Mouse (Mus musculus) heart, embryonic 15.5 days (tissue): ENCODE results near the gene Spryd4. TPM values are rescaled to one million over a fixed set of nuclear protein-coding genes. Genes with fewer than 3 reads are reported as not detected.
"Not testable (repeated sequence)": the region's sequence is repeated elsewhere in the genome, so short reads cannot be mapped to it uniquely, and the experiment has no call there.

Experiments used
- ATAC-seq: fragments of 200-750 bp; cut with Nextera tagmentation; replicated peaks from 2 replicates; pipeline ENCODE4 v1.8.0; 2017; ENCODE audit warnings: low read depth, moderate TSS enrichment; ENCODE audit not compliant: insufficient number of reproducible peaks, insufficient read depth, low FRiP score
- H3K27ac ChIP-seq: fragments of 300-500 bp; sonication (generic); 2 replicates; pipeline ENCODE4 v1.5.1; 2015; ENCODE audit warnings: mild to moderate bottlenecking, inconsistent platforms
- H3K27me3 ChIP-seq: fragments of 300-500 bp; sonication (generic); 2 replicates; pipeline ENCODE4 v1.6.1; 2015; ENCODE audit warnings: inconsistent platforms
- H3K36me3 ChIP-seq: fragments of 300-500 bp; sonication (generic); 2 replicates; pipeline ENCODE4 v1.6.1; 2015; ENCODE audit warnings: mild to moderate bottlenecking, inconsistent platforms
- H3K4me1 ChIP-seq: fragments of 300-500 bp; sonication (generic); replicated peaks from 2 replicates; pipeline ENCODE4 v1.6.1; 2015; ENCODE audit warnings: inconsistent platforms
- H3K4me2 ChIP-seq: fragments of 300-500 bp; sonication (generic); 2 replicates; pipeline ENCODE4 v1.6.1; 2015; ENCODE audit warnings: inconsistent platforms, mild to moderate bottlenecking, moderate library complexity
- H3K4me3 ChIP-seq: fragments of 300-500 bp; sonication (generic); 2 replicates; pipeline ENCODE4 v1.5.1; 2015; ENCODE audit warnings: mild to moderate bottlenecking, inconsistent platforms
- H3K9ac ChIP-seq: fragments of 300-500 bp; sonication (generic); 2 replicates; pipeline ENCODE4 v1.6.1; 2015; ENCODE audit warnings: mild to moderate bottlenecking, inconsistent platforms
- H3K9me3 ChIP-seq: fragments of 300-500 bp; sonication (generic); replicated peaks from 2 replicates; pipeline ENCODE4 v1.6.1; 2016; ENCODE audit warnings: inconsistent platforms
- WGBS: fragments of 180-500 bp; shearing (Covaris S2); methylation state at CpG from one replicate; pipeline ENCODE4 v1.1.7; 2015; ENCODE audit warnings: mixed read lengths; 5-methylcytosine and 5-hydroxymethylcytosine counted together
- polyA plus RNA-seq: library from polyadenylated mRNA; unstranded; fragments of >200 nt; fragmentation: Nextera tagmentation; extraction: Ambion mirVana; gene quantifications from 2 replicates; pipeline ENCODE4 v1.2.1, GENCODE M21; 2015

Gene Spryd4
- polyA plus RNA-seq: 37.9 and 38.6 TPM in 2 replicates

GRCm38 (mm10) chr10:128211390-128212108 lies at the start of gene Spryd4:
Gene Spryd4 (minus strand): TSS chr10:128211807.
- no peaks in the 10 kb centered on the region for H3K9me3 ChIP-seq
- H3K4me2 ChIP-seq: peak within 1 kb of the TSS; percentile 93
- under 1% methylated on average over 30 of the region's 30 CpGs for WGBS
- H3K27ac ChIP-seq: peak within 1 kb of the TSS; percentile 69
- no peaks in the 10 kb centered on the region for H3K36me3 ChIP-seq
- H3K4me3 ChIP-seq: peak within 1 kb of the TSS; percentile 76
- ATAC-seq: peak; percentile 91
- H3K9ac ChIP-seq: peak within 1 kb of the TSS; percentile 74
- peaks cover 16% of the 10 kb centered on the region for H3K4me1 ChIP-seq
- H3K27me3 ChIP-seq: peaks cover 3% of the 10 kb centered on the region; the same call in 1 of the 2 replicates

DNA sequence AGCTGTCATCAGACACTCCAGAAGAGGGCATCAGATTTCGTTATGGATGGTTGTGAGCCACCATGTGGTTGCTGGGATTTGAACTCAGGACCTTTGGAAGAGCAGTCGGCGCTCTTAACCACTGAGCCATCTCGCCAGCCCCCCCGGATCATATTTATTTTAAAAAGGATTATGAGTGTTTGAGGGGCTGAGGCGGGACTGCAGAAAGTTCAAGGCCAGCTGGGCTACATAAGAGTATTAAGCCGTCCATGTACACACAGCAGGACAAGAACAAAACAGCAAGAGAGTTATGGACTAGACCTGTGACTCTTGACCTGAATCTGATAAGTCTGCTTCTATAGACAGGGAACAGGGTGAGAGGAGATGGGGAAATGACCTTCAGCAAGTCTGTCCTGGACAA lies 48.8 kb upstream of the Spryd4 start:
- not testable (repeated sequence) for H3K9ac ChIP-seq, H3K4me3 ChIP-seq, H3K27ac ChIP-seq, H3K9me3 ChIP-seq, H3K36me3 ChIP-seq, H3K27me3 ChIP-seq, H3K4me2 ChIP-seq, ATAC-seq, H3K4me1 ChIP-seq
- 80% methylated on average over 7 of the region's 7 CpGs for WGBS

GRCm38 (mm10) chr10:128259946-128260345 lies 48.3 kb upstream of the Spryd4 start:
- H3K27me3 ChIP-seq: no peaks in the 10 kb centered on the region
- WGBS: 81% methylated on average over 5 of the region's 5 CpGs
- H3K27ac ChIP-seq: no peak overlapping the region
- no peaks in the 10 kb centered on the region for H3K4me1 ChIP-seq
- H3K9ac ChIP-seq: no peak overlapping the region
- H3K4me3 ChIP-seq: no peak overlapping the region
- no peak overlapping the region for H3K4me2 ChIP-seq
- no peaks in the 10 kb centered on the region for H3K36me3 ChIP-seq
- no peak for ATAC-seq
- H3K9me3 ChIP-seq: no peaks in the 10 kb centered on the region

- no peaks in the 10 kb centered on the region for H3K9me3 ChIP-seq
These were observed 47.3 kb upstream of the Spryd4 start for GRCm38 (mm10) chr10:128258953-128259352.

DNA sequence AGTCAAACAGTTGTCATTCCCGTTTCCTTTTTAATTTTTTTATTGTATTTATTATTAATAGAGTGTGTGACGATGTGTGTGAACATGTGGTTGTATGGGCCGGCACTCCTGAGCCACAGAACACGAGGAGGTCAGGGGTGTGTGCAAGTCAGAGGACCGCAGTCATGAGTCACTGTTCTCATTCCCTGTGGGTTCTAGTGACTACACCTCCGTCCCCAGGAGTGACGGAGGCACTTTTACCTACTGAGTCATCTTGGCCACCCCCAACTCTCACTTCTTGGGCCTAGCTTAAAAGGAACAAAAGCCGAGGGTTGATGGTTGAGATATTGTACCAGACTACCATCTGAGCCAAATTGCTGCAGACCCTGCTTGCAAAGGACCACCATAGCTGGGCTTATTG lies 44.7 kb upstream of the Spryd4 start:
- WGBS: 85% methylated on average over 8 of the region's 8 CpGs
- Histone ChIP-seq H3K4me3 (no peak overlapping the region), H3K36me3 (peaks cover 15% of the 10 kb centered on the region), H3K27me3 (no peaks in the 10 kb centered on the region), H3K4me1 (no peaks in the 10 kb centered on the region), H3K9ac (no peak overlapping the region), H3K9me3 (no peaks in the 10 kb centered on the region), H3K4me2 (no peak overlapping the region), H3K27ac (no peak overlapping the region)
- no peak for ATAC-seq

More at GRCm38 (mm10) chr10:128258953-128259352, 47.3 kb upstream of the Spryd4 start:
- Histone ChIP-seq H3K27me3 (no peaks in the 10 kb centered on the region), H3K4me3 (no peak overlapping the region), H3K9ac (no peak overlapping the region), H3K27ac (no peak overlapping the region; the same call in 1 of the 2 replicates), H3K36me3 (no peaks in the 10 kb centered on the region), H3K4me1 (no peaks in the 10 kb centered on the region), H3K4me2 (no peak overlapping the region)
- peak; percentile 47; the same call in 1 of the 2 replicates for ATAC-seq
- WGBS: 68% methylated on average over 4 of the region's 4 CpGs

DNA sequence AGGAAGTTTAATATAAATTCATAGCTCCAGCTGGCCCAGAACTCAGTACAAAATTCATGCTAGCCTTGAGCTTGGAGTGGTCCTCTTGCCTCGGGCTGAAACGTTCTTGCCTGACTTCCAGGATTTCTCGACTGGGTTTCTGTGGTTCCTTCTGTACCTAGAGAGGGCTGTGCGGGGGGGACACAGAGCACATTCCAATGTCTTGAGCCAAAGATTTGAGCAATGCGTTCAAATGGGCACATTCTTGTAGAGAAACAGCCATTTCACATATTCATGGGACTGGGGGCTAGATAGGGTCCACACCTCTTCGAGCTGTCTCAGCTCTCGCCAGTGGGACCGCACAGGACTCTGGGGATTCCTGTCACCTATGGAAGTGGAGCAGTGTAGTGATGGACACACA lies 44.3 kb upstream of the Spryd4 start:
- Histone ChIP-seq H3K4me1 (no peaks in the 10 kb centered on the region), H3K4me2 (no peak overlapping the region), H3K36me3 (peaks cover 19% of the 10 kb centered on the region), H3K27me3 (no peaks in the 10 kb centered on the region), H3K27ac (no peak overlapping the region), H3K9me3 (no peaks in the 10 kb centered on the region), H3K4me3 (no peak overlapping the region), H3K9ac (no peak overlapping the region)
- ATAC-seq: no peak
- WGBS: 86% methylated on average over 8 of the region's 8 CpGs

- WGBS: 79% methylated on average over 4 of the region's 4 CpGs
- Histone ChIP-seq H3K4me3 (no peak within 1 kb of the TSS), H3K9ac (no peak within 1 kb of the TSS), H3K9me3 (no peaks in the 10 kb centered on the region), H3K4me1 (no peaks in the 10 kb centered on the region), H3K36me3 (peaks cover 39% of the 10 kb centered on the region), H3K27me3 (no peaks in the 10 kb centered on the region), H3K4me2 (no peak within 1 kb of the TSS), H3K27ac (no peak within 1 kb of the TSS)
- ATAC-seq: no peak
These were observed 42.2 kb upstream of the Spryd4 start, which contains the start of gene Apon for GRCm38 (mm10) chr10:128253677-128254255. Gene Apon (plus strand): TSS chr10:128254096.

GRCm38 (mm10) chr10:128250565-128250964 lies 39.0 kb upstream of the Spryd4 start:
- no peak for ATAC-seq

DNA sequence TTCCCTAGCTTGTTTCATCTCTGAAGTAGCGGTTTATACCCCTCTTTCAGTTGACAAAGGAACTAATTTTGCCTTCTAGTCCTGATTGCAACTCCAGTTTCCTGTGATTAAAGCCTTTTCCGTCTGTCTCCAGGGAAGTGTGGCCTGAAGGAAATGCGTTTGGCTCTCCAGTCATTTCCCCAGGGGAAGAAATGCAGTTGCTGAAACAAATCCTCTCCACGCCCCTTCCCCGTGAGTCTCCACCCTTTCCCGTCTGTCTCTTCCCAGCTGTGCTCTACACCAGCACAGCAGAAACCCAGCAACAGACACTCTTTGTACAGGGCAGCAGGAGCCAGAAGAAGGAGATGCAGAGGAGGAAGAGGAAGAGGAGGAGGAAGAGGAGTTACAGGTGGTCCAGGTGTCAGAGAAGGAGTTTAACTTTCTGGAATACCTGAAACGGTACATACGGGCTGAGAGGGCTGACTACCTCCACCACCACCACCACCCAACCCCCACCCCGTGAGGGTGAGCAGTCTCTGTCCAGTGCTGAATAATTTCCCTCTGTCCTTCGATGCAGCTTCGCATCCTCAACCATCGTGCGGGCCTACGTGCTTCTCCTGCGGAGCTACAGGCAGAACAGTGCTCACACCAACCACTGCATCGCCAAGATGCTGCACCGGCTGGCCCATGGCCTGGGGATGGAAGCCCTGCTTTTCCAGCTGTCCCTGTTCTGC lies 35.6 kb upstream of the Spryd4 start:
- Histone ChIP-seq H3K9me3 (no peaks in the 10 kb centered on the region), H3K27ac (peak overlapping the region; percentile 59), H3K4me1 (peaks cover 7% of the 10 kb centered on the region), H3K27me3 (no peaks in the 10 kb centered on the region), H3K4me2 (peak overlapping the region; percentile 47), H3K4me3 (peak overlapping the region; percentile 26), H3K9ac (no peak overlapping the region), H3K36me3 (peaks cover 69% of the 10 kb centered on the region)
- 71% methylated on average over 17 of the region's 17 CpGs for WGBS
- no peak for ATAC-seq

More at GRCm38 (mm10) chr10:128250565-128250964, 39.0 kb upstream of the Spryd4 start:
- Histone ChIP-seq H3K9ac (no peak overlapping the region), H3K4me3 (no peak overlapping the region), H3K27ac (no peak overlapping the region), H3K4me1 (no peaks in the 10 kb centered on the region), H3K36me3 (peaks cover 58% of the 10 kb centered on the region), H3K27me3 (no peaks in the 10 kb centered on the region), H3K9me3 (no peaks in the 10 kb centered on the region), H3K4me2 (no peak overlapping the region)
- 94% methylated on average over 13 of the region's 13 CpGs for WGBS

DNA sequence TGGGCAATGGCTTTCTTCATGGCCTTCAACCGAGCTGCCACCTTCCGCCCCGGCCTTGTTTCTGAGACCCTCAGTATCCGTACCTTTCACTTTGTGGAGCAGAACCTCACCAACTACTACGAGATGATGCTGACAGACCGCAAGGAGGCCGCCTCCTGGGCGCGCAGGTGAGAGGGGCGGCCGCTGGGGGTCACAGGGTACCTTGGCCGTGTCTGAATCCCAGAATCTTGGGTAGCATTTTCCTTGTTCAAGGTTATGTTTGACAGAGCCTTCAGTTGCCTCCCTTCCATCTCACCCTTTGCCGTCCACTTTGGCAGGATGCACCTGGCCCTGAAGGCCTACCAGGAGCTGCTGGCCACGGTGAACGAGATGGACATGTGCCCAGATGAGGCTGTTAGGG lies 32.5 kb upstream of the Spryd4 start:
- Histone ChIP-seq H3K27ac (no peak overlapping the region), H3K4me2 (no peak overlapping the region), H3K4me3 (no peak overlapping the region), H3K9me3 (no peaks in the 10 kb centered on the region), H3K27me3 (no peaks in the 10 kb centered on the region), H3K36me3 (peaks cover 62% of the 10 kb centered on the region), H3K4me1 (peaks cover 7% of the 10 kb centered on the region), H3K9ac (no peak overlapping the region)
- 92% methylated on average over 15 of the region's 15 CpGs for WGBS
- ATAC-seq: no peak

DNA sequence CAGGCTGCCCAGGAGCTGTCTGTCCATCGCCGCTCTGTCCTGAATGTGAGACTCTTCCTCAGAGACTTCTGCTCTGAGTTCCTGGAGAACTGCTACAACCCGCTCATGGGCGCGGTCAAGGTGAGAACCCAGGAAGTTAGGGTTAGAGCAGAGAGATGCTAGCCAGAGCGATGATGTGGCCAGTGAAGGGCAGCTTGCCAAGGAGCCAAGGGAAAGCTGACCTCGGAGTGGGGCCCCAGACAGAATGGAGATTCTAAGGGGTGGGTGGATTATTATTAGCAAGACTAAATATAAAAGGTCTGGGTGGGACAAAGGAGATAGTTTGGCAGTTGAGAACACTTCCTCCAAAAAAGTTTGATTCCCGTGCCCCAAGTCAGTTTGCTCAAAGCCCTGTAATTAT lies 31.6 kb upstream of the Spryd4 start:
- no peak overlapping the region for H3K4me3 ChIP-seq
- no peak for ATAC-seq
- WGBS: 77% methylated on average over 8 of the region's 8 CpGs
- H3K36me3 ChIP-seq: peaks cover 56% of the 10 kb centered on the region
- H3K27me3 ChIP-seq: no peaks in the 10 kb centered on the region
- no peaks in the 10 kb centered on the region for H3K9me3 ChIP-seq
- H3K27ac ChIP-seq: peak overlapping the region; percentile 34
- peaks cover 7% of the 10 kb centered on the region for H3K4me1 ChIP-seq
- H3K4me2 ChIP-seq: no peak overlapping the region
- no peak overlapping the region for H3K9ac ChIP-seq
